Mouse (Mus musculus) spleen, adult 2 months (tissue): ENCODE data around the gene Adamts17. TPM values are rescaled to one million over a fixed set of nuclear protein-coding genes. Genes with fewer than 3 reads are reported as not detected.

Experiments
- DNase-seq, 2 experiments: peaks; one replicate each; pipeline versions ENCODE4 v3.0.0 to v3.0.0-alpha.2; 2012 to 2021; ENCODE audit warnings: low spot score in 2 of 2, low read depth in 1 of 2
- H3K27ac ChIP-seq: fragments of 200-500 bp; 2 replicates; pipeline ENCODE4 v1.5.1; 2012; ENCODE audit warnings: low read length, inconsistent platforms; ENCODE audit not compliant: insufficient read depth
- H3K27me3 ChIP-seq: fragments of 200-500 bp; 2 replicates; pipeline ENCODE4 v1.6.1; 2012; ENCODE audit warnings: mild to moderate bottlenecking, moderate library complexity, low read length, inconsistent platforms; ENCODE audit not compliant: control insufficient read depth, insufficient read depth
- H3K36me3 ChIP-seq: fragments of 200-500 bp; 2 replicates; pipeline ENCODE4 v1.6.1; 2012; ENCODE audit warnings: mild to moderate bottlenecking, low read length, inconsistent platforms; ENCODE audit not compliant: control insufficient read depth, insufficient read depth
- H3K4me1 ChIP-seq: fragments of 200-500 bp; 2 replicates; pipeline ENCODE4 v1.6.1; 2011; ENCODE audit warnings: inconsistent platforms; ENCODE audit not compliant: control insufficient read depth, insufficient read depth, insufficient read length
- H3K4me3 ChIP-seq: fragments of 200-500 bp; 2 replicates; pipeline ENCODE4 v1.5.1; 2011; ENCODE audit warnings: mild to moderate bottlenecking, inconsistent platforms; ENCODE audit not compliant: insufficient read depth, insufficient read length; ENCODE audit errors: extremely low read depth
- CTCF ChIP-seq: fragments of 200-500 bp; IDR thresholded peaks from 2 replicates; pipeline ENCODE4 v1.5.1; 2011; ENCODE audit warnings: mild to moderate bottlenecking, inconsistent platforms; ENCODE audit not compliant: insufficient read depth, insufficient read length, insufficient replicate concordance; ENCODE audit errors: extremely low read depth
- POLR2A ChIP-seq: fragments of 200-500 bp; IDR thresholded peaks from 2 replicates; pipeline ENCODE4 v1.6.1; 2011; ENCODE audit warnings: low read depth, low read length, inconsistent platforms
- WGBS: fragments of 180-500 bp; shearing (Covaris S2); methylation state at CpG from one replicate; pipeline ENCODE4 v1.1.7; 2018; 5-methylcytosine and 5-hydroxymethylcytosine counted together
- polyA plus RNA-seq: library from polyadenylated mRNA; depleted of rRNA; stranded (reverse); fragments of >200 nt; gene quantifications from 2 replicates; pipeline ENCODE4 v1.2.3, GENCODE M21; 2012

Adamts17 gene
- polyA plus RNA-seq, 1 experiment = 0.29 TPM

DNA sequence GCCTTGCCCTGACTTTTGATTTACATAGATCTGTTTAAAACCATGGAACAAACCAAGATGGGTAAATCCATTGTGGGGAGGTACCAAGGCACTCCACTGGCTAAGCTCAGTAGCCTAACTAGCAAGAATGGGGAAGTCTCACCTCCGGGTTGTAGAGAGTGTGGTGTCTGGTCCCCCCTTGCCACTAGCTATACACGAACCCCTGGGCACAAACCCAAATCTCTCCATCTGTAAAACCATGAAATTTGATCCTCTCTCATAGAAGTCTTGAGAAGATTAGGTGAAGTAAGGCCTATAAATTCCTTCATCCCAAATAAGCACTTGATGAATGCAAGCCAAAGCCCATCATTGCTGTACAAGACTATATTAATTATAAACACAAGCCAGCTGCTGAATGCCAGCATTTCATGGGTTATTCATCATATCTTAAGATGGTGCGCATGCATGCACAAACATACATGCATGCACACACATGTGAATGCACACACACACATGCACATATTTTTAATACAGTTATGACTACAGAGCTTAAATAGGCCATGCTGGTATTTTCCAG, 262.0 kb downstream of the Adamts17 start:
- Histone ChIP-seq H3K4me1 (no peaks in the 10 kb centered on the region), H3K36me3 (no peaks in the 10 kb centered on the region), H3K27ac (no peak overlapping the region), H3K4me3 (no peak overlapping the region), H3K27me3 (no peaks in the 10 kb centered on the region)
- WGBS = 59% methylated on average over 3 of the region's 3 CpGs
- no peak for TF ChIP-seq POLR2A
- no peak for TF ChIP-seq CTCF
- DNase-seq = no peak

DNA sequence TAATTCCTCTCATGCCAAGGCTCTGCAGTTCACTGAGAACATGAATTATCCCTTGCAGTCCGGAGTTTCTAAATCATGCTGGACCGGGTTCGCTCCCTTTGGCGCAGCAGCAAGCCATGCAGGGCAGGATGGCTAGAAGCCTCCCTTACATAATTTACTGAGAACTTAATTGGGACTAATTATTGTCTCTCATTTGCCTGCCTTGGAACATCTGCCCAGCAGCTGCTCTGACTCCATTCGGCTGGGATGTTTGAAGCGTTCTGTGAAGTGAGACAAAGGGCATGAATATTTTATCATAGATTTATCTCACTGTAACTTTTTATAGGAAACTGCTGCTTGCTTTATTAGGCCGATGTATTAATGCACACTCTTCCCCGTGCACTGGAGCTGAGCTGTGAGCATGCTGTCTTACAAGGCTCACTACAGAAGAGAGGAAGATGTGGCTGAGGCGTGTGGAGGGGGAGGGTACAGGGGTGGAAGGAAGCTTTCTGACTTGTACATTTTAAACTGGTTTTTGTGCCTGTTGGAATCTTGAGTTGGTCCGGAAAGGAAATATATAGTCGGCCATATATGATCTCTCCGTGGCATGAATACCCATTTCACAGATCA, 271.1 kb downstream of the Adamts17 start:
- WGBS = 88% methylated on average over 12 of the region's 12 CpGs
- Histone ChIP-seq H3K27ac (no peak overlapping the region), H3K27me3 (no peaks in the 10 kb centered on the region), H3K36me3 (no peaks in the 10 kb centered on the region), H3K4me1 (no peaks in the 10 kb centered on the region), H3K4me3 (no peak overlapping the region)
- no peak for DNase-seq
- no peak for TF ChIP-seq POLR2A
- no peak for TF ChIP-seq CTCF

DNA sequence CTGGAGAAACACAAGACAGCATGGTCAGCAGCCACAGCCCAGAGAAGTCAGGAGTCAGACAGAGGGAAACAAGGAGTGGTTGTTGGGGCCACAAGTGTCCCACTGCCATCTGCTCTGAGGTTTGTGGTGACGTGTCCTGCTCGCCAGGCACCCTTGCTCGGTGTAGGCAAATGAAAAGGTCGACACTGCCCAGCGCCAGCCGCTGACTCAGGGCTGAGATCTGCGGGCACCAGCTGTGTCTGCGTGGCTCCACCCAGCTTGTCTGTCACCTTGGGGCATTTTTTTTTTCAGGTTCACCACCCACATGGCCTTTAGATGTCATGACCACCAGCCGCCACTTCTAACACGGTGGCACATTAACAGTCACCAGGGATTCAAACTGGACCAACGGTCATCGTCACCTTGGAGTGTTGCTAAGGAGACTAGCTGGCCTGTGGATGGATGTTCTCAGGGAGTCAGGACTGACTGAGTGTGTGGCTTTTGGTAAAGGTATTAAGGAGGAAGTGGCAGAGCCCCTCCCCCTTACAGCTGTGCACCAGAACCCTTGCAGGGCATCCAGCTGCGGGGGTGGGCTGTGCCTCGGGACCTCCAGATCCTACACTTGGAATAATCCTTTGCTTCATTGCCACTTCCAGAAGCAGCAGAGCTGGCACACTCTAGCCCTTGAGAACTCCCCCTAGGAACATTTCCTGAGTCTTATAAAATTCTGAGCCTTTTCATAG, 273.1 kb downstream of the Adamts17 start:
- 20% methylated on average over 14 of the region's 14 CpGs for WGBS
- Histone ChIP-seq H3K4me1 (no peaks in the 10 kb centered on the region), H3K27ac (no peak overlapping the region), H3K4me3 (no peak overlapping the region), H3K36me3 (no peaks in the 10 kb centered on the region), H3K27me3 (no peaks in the 10 kb centered on the region)
- DNase-seq = no peak
- no peak for TF ChIP-seq POLR2A
- TF ChIP-seq CTCF = no peak

DNA sequence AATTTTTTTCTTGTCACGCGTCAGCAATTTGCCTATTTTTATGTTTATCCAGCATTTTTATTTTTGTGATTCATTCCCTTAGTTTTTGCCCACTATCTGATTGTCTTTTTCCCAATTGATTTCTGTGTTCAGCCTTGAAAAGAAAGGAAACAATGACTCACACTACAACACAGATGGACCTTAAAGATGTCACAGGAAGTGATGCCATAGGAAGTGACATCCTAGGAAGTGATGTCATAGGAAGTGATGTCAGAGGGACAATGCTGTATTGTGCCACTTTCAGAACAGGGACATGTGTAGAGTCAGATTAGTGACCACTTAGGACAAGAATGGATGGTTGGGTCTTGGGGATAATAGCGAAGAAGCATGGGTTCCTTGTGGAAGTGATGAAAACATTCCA, 274.5 kb downstream of the Adamts17 start:
- no peak for TF ChIP-seq CTCF
- no peak for TF ChIP-seq POLR2A
- DNase-seq = no peak
- Histone ChIP-seq H3K4me3 (no peak overlapping the region), H3K27me3 (no peaks in the 10 kb centered on the region), H3K27ac (no peak overlapping the region), H3K36me3 (no peaks in the 10 kb centered on the region), H3K4me1 (no peaks in the 10 kb centered on the region)
- 91% methylated on average over 3 of the region's 3 CpGs for WGBS

GRCm38 (mm10) chr7:67115056-67115455, 275.5 kb downstream of the Adamts17 start:
- no peaks in the 10 kb centered on the region for H3K4me1 ChIP-seq
- DNase-seq = no peak
- H3K27me3 ChIP-seq = no peaks in the 10 kb centered on the region
- no peak overlapping the region for H3K4me3 ChIP-seq
- TF ChIP-seq POLR2A (no peak), CTCF (no peak)
- no peak overlapping the region for H3K27ac ChIP-seq
- no peaks in the 10 kb centered on the region for H3K36me3 ChIP-seq
- 70% methylated on average over 3 of the region's 3 CpGs for WGBS

- Histone ChIP-seq H3K27ac (no peak overlapping the region), H3K4me3 (no peak overlapping the region), H3K4me1 (no peaks in the 10 kb centered on the region), H3K27me3 (no peaks in the 10 kb centered on the region), H3K36me3 (no peaks in the 10 kb centered on the region)
- DNase-seq = no peak
- TF ChIP-seq CTCF (no peak), POLR2A (no peak)
- WGBS = 33% methylated on average over 2 of the region's 2 CpGs
Measured at GRCm38 (mm10) chr7:67135140-67135539, 295.6 kb downstream of the Adamts17 start.
